Mouse (Mus musculus) lung, adult 2 months (tissue): ENCODE measurements at regions not wholly inside any gene's neighbourhood (a gene's known extent, or its start where the extent isn't known, plus 50 kb on each side); places are given as distances from the start of the nearest gene placed in this dataset.

ENCODE experiments used
- CTCF ChIP-seq: fragments of 200-500 bp; IDR thresholded peaks from 2 replicates; pipeline ENCODE4 v1.5.1; 2011; ENCODE audit warnings: mild to moderate bottlenecking, low read length, control low read depth; ENCODE audit not compliant: insufficient read depth
- POLR2A ChIP-seq: fragments of 200-500 bp; IDR thresholded peaks from 2 replicates; pipeline ENCODE4 v1.6.1; 2011; ENCODE audit warnings: low read depth, mild to moderate bottlenecking, control low read depth, low read length, borderline replicate concordance; ENCODE audit errors: extremely low read depth

GRCm38 (mm10) chr13:29034904-29035303, 81.4 kb upstream of the Sox4 start:
- TF ChIP-seq CTCF, result no peak
- no peak for TF ChIP-seq POLR2A
